Mouse (Mus musculus): ENCODE measurements around the gene Vmn2r94. TPM values are rescaled to one million over a fixed set of nuclear protein-coding genes. Genes with fewer than 3 reads are reported as not detected.

Gene Vmn2r94
- not detected in 2 replicates for polyA plus RNA-seq (2016; fragmentation: Nextera tagmentation; extraction: Ambion mirVana)

- no peak within 1 kb of the TSS for H3K4me3 ChIP-seq
- no peaks in the 10 kb centered on the region for H3K27me3 ChIP-seq (replicated peaks)
- no peak within 1 kb of the TSS for H3K4me2 ChIP-seq
- H3K36me3 ChIP-seq, result no peaks in the 10 kb centered on the region
- H3K9me3 ChIP-seq (replicated peaks), result peaks cover 14% of the 10 kb centered on the region; the same call in 1 of the 2 replicates
- H3K9ac ChIP-seq, result no peak within 1 kb of the TSS
- no peak within 1 kb of the TSS for H3K27ac ChIP-seq (ENCODE audit: poor library complexity, severe bottlenecking)
- no peaks in the 10 kb centered on the region for H3K4me1 ChIP-seq (replicated peaks)
- ATAC-seq (ENCODE audit: insufficient number of reproducible peaks, low FRiP score), result no peak
- WGBS, result 57% methylated on average over 2 of the region's 2 CpGs
Measured at GRCm38 (mm10) chr17:18277656-18278055, at the start of gene Vmn2r94. TSS of gene Vmn2r94 (minus strand) at chr17:18277756.

GRCm38 (mm10) chr17:18323031-18323430 is 45.5 kb upstream of the Vmn2r94 start:
- no peaks in the 10 kb centered on the region for H3K27me3 ChIP-seq (replicated peaks)
- H3K4me2 ChIP-seq, result no peak overlapping the region
- no peak overlapping the region for H3K4me3 ChIP-seq
- no peaks in the 10 kb centered on the region for H3K4me1 ChIP-seq (replicated peaks)
- H3K9ac ChIP-seq, result no peak overlapping the region
- H3K27ac ChIP-seq (ENCODE audit: poor library complexity, severe bottlenecking), result no peak overlapping the region
- no peaks in the 10 kb centered on the region for H3K36me3 ChIP-seq
- WGBS, result 81% methylated on average over 2 of the region's 2 CpGs
- peaks cover 8% of the 10 kb centered on the region for H3K9me3 ChIP-seq (replicated peaks)
- ATAC-seq (ENCODE audit: insufficient number of reproducible peaks, low FRiP score), result no peak

- H3K9ac ChIP-seq, result no peak within 1 kb of the TSS
- ATAC-seq (ENCODE audit: insufficient number of reproducible peaks, low FRiP score), result no peak
- H3K27ac ChIP-seq (ENCODE audit: poor library complexity, severe bottlenecking), result no peak within 1 kb of the TSS
- H3K4me2 ChIP-seq, result no peak within 1 kb of the TSS
- WGBS, result 25% methylated on average over 1 of the region's 1 CpGs
- no peaks in the 10 kb centered on the region for H3K4me1 ChIP-seq (replicated peaks)
- no peaks in the 10 kb centered on the region for H3K36me3 ChIP-seq
- H3K4me3 ChIP-seq, result no peak within 1 kb of the TSS
- 0 out of 2 replicates have a peak, but pooled peaks cover 2% of the 10 kb centered on the region for H3K9me3 ChIP-seq (replicated peaks)
- no peaks in the 10 kb centered on the region for H3K27me3 ChIP-seq (replicated peaks)
Measured at GRCm38 (mm10) chr17:18297799-18298198, 20.2 kb upstream of the Vmn2r94 start, which contains the start of gene Vmn2r93. TSS of gene Vmn2r93 (plus strand) at chr17:18298099.

GRCm38 (mm10) chr17:18236931-18237330 is 40.6 kb downstream of the Vmn2r94 start:
- ATAC-seq (ENCODE audit: insufficient number of reproducible peaks, low FRiP score), result no peak
- Histone ChIP-seq H3K4me1 (replicated peaks) (no peaks in the 10 kb centered on the region), H3K36me3 (no peaks in the 10 kb centered on the region), H3K27me3 (replicated peaks) (no peaks in the 10 kb centered on the region), H3K9ac (no peak overlapping the region), H3K27ac (ENCODE audit: poor library complexity, severe bottlenecking) (no peak overlapping the region), H3K9me3 (replicated peaks) (peaks cover 15% of the 10 kb centered on the region), H3K4me2 (no peak overlapping the region), H3K4me3 (no peak overlapping the region)
- WGBS, result 69% methylated on average over 14 of the region's 14 CpGs

GRCm38 (mm10) chr17:18231996-18232395 is 45.6 kb downstream of the Vmn2r94 start:
- Histone ChIP-seq H3K9ac (no peak overlapping the region), H3K9me3 (replicated peaks) (peaks cover 14% of the 10 kb centered on the region), H3K4me1 (replicated peaks) (no peaks in the 10 kb centered on the region), H3K4me3 (no peak overlapping the region), H3K4me2 (no peak overlapping the region), H3K27me3 (replicated peaks) (no peaks in the 10 kb centered on the region), H3K36me3 (no peaks in the 10 kb centered on the region), H3K27ac (ENCODE audit: poor library complexity, severe bottlenecking) (no peak overlapping the region)
- WGBS, result 71% methylated on average over 2 of the region's 2 CpGs
- ATAC-seq (ENCODE audit: insufficient number of reproducible peaks, low FRiP score), result no peak

- Histone ChIP-seq H3K27ac (ENCODE audit: poor library complexity, severe bottlenecking) (no peak overlapping the region), H3K9ac (no peak overlapping the region), H3K4me1 (replicated peaks) (no peaks in the 10 kb centered on the region), H3K27me3 (replicated peaks) (no peaks in the 10 kb centered on the region), H3K9me3 (replicated peaks) (peaks cover 22% of the 10 kb centered on the region), H3K4me2 (no peak overlapping the region), H3K36me3 (no peaks in the 10 kb centered on the region), H3K4me3 (no peak overlapping the region)
- ATAC-seq (ENCODE audit: insufficient number of reproducible peaks, low FRiP score), result no peak
Measured at GRCm38 (mm10) chr17:18221300-18221699, 56.3 kb downstream of the Vmn2r94 start.

Other genes with a start within 250 kb of the Vmn2r94 start
- gene Vmn2r124, start 228.3 kb downstream of the Vmn2r94 start, polyA plus RNA-seq (2016; fragmentation: Nextera tagmentation; extraction: Ambion mirVana), result not detected in 2 replicates
- not detected in 2 replicates for gene Vmn2r91, start 192.7 kb downstream of the Vmn2r94 start, polyA plus RNA-seq (2016; fragmentation: Nextera tagmentation; extraction: Ambion mirVana)
- not detected in 2 replicates for gene Vmn2r92, start 125.9 kb downstream of the Vmn2r94 start, polyA plus RNA-seq (2016; fragmentation: Nextera tagmentation; extraction: Ambion mirVana)
- not detected in 2 replicates for gene Vmn2r93, start 20.3 kb upstream of the Vmn2r94 start, polyA plus RNA-seq (2016; fragmentation: Nextera tagmentation; extraction: Ambion mirVana)
- gene Vmn2r95, start 146.3 kb upstream of the Vmn2r94 start, polyA plus RNA-seq (2016; fragmentation: Nextera tagmentation; extraction: Ambion mirVana), result not detected in 2 replicates

All from heart, embryonic 12.5 days (tissue).